Mouse (Mus musculus): ENCODE measurements at regions not wholly inside any gene's neighbourhood (a gene's known extent, or its start where the extent isn't known, plus 50 kb on each side); places are given as distances from the start of the nearest gene placed in this dataset.

GRCm38 (mm10) chr14:39785090-39785489 lies 312.2 kb upstream of the Nrg3 start:
- peak; percentile 93 for ATAC-seq (ENCODE audit: low TSS enrichment)

GRCm38 (mm10) chr14:39781849-39782248 lies 309.0 kb upstream of the Nrg3 start:
- ATAC-seq (ENCODE audit: low TSS enrichment), result no peak

GRCm38 (mm10) chr14:39768101-39768500 lies 295.2 kb upstream of the Nrg3 start:
- ATAC-seq (ENCODE audit: low TSS enrichment), result no peak

Data from frontal cortex, adult (tissue).